Mouse (Mus musculus) adipocyte (in vitro differentiated cells): ENCODE data around the gene Atg9a.
"Not testable (repeated sequence)": the region's sequence is repeated elsewhere in the genome, so short reads cannot be mapped to it uniquely, and the experiment has no call there.

ENCODE experiments used
- DNase-seq: peaks from one replicate; pipeline ENCODE4 v3.0.0-alpha.2; 2016; ENCODE audit warnings: low spot score

Gene Atg9a

GRCm38 (mm10) chr1:75191622-75192402 is at the start of gene Atg9a, which contains the start of gene Ankzf1:
Gene Atg9a (minus strand): TSS chr1:75192196.
Gene Ankzf1 (plus strand): TSS chr1:75192151.
- DNase-seq, result peak; percentile 99

GRCm38 (mm10) chr1:75239591-75239990 is 47.6 kb upstream of the Atg9a start:
- no peak for DNase-seq

DNA sequence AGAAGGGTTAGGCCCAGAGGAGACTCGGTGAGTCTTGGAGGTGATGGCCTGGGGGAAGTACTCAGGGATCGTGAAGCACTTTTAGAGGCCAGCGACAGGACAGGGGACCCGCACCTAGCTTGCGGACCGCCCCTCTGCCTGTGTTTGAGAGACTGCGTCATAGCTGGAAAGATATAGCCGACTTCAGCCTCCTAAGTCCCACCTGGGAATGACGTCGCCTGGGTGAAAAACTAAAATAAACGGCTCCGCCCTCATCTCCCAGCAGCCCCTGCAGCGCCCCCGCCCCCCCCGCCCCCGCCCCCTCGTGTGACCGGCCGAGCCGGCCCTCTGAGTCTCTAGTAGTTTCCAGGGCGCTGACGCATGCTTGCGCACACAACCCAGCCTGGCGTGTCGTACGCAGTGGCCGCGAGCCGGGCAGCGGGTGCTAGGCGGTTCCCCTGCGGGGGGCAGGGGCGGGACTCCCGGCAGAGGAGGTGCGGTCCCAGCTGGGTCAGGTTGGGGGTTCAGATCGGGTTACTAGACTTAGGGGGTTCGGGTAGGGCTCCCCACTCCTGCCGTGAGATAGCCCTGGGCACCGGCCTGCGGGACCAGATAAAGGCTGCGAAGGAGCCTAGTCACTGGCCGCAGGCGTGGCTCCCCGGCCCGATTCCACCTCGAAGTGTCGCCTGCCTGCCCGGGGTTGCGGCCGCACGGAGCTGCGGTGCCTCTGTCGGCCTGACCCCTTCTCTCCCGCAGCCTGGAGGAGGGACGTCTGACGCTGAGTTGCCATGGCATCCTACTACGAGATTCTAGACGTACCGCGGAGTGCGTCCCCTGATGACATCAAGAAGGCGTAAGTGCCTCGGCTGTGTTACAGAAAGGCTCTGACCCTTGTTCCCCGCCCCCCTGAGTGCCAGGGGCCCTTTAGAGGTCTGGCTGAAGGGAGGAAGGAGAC is 44.4 kb upstream of the Atg9a start, which contains the start of gene Dnajb2:
Dnajb2 (plus strand) TSS at position 290 of the 934 bp plus-strand sequence.
- DNase-seq, result peak; percentile 82

GRCm38 (mm10) chr1:75234606-75235005 is 42.6 kb upstream of the Atg9a start:
- peak; percentile 63 for DNase-seq

DNA sequence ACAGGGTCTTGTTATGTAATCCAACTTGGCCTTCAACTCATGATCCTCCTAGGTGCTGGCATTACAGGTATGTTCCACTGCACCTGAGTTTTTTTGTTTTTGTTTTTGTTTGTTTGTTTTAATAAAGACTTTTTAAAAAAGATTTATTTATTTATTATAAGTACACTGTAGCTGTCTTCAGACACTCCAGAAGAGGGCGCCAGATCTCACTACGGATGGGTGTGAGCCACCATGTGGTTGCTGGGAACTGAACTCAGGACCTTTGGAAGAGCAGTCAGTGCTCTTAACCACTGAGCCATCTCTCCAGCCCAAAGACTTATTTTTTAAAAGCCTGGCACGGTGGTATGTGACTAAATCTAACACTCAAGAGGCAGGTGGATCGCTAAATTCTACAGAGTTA is 40.5 kb upstream of the Atg9a start:
- not testable (repeated sequence) for DNase-seq

DNA sequence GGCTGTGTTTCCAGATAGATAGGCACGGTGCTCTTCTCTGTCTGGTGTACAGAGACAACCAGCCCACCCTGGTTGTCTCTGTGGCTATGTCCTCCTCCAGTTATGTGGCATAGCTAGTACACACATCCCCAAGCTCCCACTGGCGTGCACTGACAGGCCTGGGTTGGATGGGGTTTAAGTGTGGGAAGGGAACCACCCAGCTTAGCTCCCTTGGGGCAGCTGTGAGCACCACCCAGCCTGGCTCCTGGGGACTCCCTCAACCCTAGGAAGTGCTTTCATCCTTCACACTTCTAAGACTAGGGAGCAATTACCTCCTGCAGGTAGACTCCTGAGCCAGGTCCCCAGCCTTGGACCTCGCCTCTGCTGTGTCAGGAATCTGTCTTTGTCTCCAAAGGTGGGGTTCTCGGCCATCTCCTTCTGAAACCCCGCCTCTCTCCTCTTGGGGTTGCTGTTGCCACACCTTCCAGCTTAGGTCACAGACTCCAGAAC is 39.7 kb upstream of the Atg9a start, which contains the start of gene A630095N17Rik:
A630095N17Rik (minus strand) TSS at position 439 of the 489 bp plus-strand sequence.
- no peak for DNase-seq

- no peak for DNase-seq
These were observed 39.2 kb upstream of the Atg9a start for GRCm38 (mm10) chr1:75231224-75231623.

DNA sequence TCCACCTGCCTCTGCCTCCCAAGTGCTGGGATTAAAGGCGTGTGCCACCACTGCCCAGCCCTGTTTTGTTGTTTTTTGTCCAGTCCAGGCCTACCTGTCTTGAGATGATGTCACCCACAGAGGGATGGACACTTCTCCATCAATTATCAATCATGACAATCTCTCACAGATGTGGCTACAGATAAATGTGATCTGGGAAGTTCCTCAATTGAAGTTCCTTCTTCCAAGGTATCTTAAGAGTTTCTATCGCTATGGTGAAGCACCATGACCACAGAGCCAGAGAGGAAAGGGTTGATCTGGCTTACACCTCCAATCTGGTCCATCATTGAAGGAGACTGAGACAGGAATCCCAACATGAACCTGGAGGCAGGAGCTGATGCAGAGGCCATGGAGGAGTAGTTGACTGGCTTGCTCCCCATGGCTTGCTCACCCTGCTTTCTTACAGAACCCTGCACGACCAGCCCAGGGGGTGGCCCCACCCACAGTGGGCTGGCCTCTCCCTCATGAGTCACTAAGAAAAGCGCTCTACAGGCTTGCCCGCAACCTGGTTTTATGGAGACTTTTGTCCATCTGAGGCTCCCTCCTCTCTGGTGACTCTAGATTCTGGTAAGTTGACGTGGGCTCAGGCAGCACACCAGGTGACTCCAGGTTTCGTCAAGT is 38.5 kb upstream of the Atg9a start:
- DNase-seq, result no peak

GRCm38 (mm10) chr1:75229158-75229557 is 37.2 kb upstream of the Atg9a start:
- peak; percentile 23 for DNase-seq

- no peak for DNase-seq
These were observed 35.7 kb upstream of the Atg9a start for GRCm38 (mm10) chr1:75227653-75228052.

- no peak for DNase-seq
These were observed 34.1 kb upstream of the Atg9a start for GRCm38 (mm10) chr1:75226138-75226537.

- no peak for DNase-seq
These were observed 33.5 kb upstream of the Atg9a start for GRCm38 (mm10) chr1:75225473-75225872.

GRCm38 (mm10) chr1:75223532-75223931 is 31.5 kb upstream of the Atg9a start:
- no peak for DNase-seq

- DNase-seq, result no peak
These were observed 30.9 kb upstream of the Atg9a start for GRCm38 (mm10) chr1:75222926-75223325.

- no peak for DNase-seq
These were observed 29.5 kb upstream of the Atg9a start for GRCm38 (mm10) chr1:75221538-75221937.

DNA sequence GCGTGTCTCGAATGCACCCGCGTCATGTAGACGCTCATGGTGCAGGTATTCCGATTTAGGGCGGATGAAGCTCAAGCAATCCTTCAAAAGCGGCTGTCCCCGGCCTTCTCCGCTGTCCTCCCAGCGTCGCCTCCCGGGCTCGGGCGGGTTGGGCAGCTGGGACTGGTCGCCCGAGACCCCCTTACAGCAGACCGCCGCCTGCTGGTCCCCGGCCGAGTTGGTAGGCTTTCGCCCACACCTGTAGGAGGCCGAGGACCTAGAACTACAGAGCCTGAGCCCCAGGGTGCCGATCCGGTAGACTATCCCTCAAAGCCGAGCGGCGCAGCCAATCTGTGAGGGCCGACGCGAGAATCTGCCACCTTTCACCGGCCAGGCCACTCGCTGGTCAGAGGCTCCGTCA is 27.5 kb upstream of the Atg9a start, which contains the start of gene Tuba4a:
Tuba4a (minus strand) TSS at position 335 of the 400 bp plus-strand sequence.
- no peak for DNase-seq

DNA sequence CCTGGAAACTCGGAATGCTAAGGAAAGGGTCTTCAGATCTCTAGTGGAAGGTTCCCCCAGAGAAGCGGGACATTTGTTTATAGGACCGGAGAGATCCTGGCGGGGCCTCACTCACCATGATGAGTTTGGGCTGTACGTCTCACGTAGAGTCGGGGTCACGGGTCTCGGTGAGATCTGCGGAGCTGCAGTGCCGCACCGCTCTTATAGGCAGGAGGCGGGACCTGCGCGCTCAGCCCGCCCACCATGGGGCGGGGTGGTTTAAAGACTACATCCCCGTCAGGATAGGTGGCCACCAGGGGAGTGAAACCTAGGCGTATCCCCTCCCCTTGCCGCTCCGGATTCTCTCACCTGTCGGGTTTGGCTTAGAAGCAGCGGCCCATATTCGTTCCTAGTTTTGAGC is 27.1 kb upstream of the Atg9a start:
- peak; percentile 12 for DNase-seq

GRCm38 (mm10) chr1:75218227-75219001 is 26.4 kb upstream of the Atg9a start:
- no peak for DNase-seq

DNA sequence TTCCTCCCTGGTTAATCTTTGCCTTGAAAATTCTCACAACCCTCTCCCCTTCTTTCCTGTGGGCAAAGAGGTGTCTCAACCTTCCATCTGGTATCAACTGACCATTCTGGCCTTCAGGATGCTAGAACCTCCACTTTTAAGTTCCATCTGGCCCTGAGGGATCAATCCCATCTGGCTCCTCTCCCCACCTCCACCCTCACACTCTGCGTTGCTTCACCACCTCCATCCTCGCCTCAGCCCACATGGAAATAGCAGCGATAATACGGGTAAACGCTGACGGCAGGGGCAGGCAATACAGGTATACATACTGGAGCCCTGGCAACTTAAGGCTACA is 25.9 kb upstream of the Atg9a start:
- DNase-seq, result no peak

DNA sequence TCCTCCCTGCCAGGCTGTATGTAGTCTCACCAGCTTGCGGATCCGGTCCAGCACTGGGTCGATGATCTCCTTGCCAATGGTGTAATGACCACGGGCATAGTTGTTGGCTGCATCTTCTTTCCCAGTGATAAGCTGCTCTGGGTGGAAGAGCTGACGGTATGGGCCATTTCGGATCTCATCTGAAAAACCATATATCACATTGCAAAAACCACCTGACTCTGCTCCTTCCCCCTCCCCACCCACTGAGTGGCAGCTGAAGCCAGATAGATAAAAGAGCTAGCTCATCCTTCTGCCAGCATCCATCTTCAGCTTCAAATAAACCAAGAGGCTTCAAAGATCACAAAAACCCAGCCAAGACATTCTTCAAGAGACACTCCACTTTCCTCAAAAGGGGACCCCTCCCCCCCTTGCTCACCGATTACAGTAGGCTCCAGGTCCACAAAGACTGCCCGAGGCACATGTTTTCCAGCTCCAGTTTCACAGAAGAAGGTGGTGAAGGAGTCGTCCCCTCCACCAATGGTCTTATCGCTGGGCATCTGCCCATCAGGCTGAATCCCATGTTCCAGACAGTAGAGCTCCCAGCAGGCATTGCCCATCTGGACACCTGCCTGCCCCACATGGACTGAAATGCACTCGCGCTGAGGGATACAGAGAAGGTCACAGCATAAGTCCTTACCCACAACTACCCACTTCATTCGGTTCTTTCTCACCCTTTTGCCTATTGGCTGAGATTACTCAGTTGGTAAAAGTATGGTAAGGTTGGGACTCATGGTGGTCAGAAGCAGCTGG is 25.0 kb upstream of the Atg9a start:
- DNase-seq, result no peak
